Mouse (Mus musculus) gastrocnemius, postnatal 14 days (tissue): Measurements from ENCODE around the gene L2hgdh. TPM values are rescaled to one million over a fixed set of nuclear protein-coding genes. Genes with fewer than 3 reads are reported as not detected.
A peak's percentile ranks its signal among the peaks of the same experiment; 100 is the strongest.

Source experiments
- DNase-seq: peaks from one replicate; pipeline ENCODE4 v3.0.0; 2021; ENCODE audit warnings: mixed read lengths
- intact Hi-C: fragments of 180-260 bp; cut with DNase I; formaldehyde crosslinking; loops from one replicate; pipeline ENCODE4 v1.15.1; 2025; ENCODE audit warnings: low total_unique reads
- long read RNA-seq, 2 experiments: library from polyadenylated mRNA; stranded (forward); transcript quantifications; one replicate each; pipeline ENCODE4 v2.0.0; 2021
- total RNA-seq, 2 experiments: library from RNA; stranded (reverse); gene quantifications; 2 replicates each; pipeline ENCODE4 v1.2.3; 2021

Gene L2hgdh
- total RNA-seq, result 10 to 100 TPM; 24.6 to 28.1 TPM
- long read RNA-seq, experiment 1, transcript L2hgdh-201 (10 exons, 3,340 nt), result major isoform, 34 of 41 reads
- long read RNA-seq, experiment 1, partial matches to known transcripts, result 2 of 41 reads
- long read RNA-seq, experiment 1, other reads (novel, unspliced or antisense), result 5 of 41 reads
- long read RNA-seq, experiment 2, transcript L2hgdh-201 (10 exons, 3,340 nt), result major isoform, 46 of 60 reads
- long read RNA-seq, experiment 2, partial matches to known transcripts, result 5 of 60 reads
- long read RNA-seq, experiment 2, other reads (novel, unspliced or antisense), result 9 of 60 reads

- peak; percentile 97 for DNase-seq
- intact Hi-C loops, result no loop called here
These were observed at the start of gene L2hgdh, which contains the start of gene Atp5s for GRCm38 (mm10) chr12:69724711-69725460. Gene L2hgdh (minus strand): TSS chr12:69724873. Gene Atp5s (plus strand): TSS chr12:69724950.

- intact Hi-C loops, result no loop called here
- no peak for DNase-seq
These were observed 44.2 kb upstream of the L2hgdh start for GRCm38 (mm10) chr12:69768841-69769240.

GRCm38 (mm10) chr12:69767476-69768258, 43.0 kb upstream of the L2hgdh start:
- no peak for DNase-seq
- intact Hi-C loops, result no loop called here

- intact Hi-C loops, result no loop called here
- DNase-seq, result no peak
These were observed 41.7 kb upstream of the L2hgdh start for GRCm38 (mm10) chr12:69766185-69766904.

- DNase-seq, result no peak
- intact Hi-C loops, result no loop called here
These were observed 40.9 kb upstream of the L2hgdh start for GRCm38 (mm10) chr12:69765543-69765942.

- DNase-seq, result no peak
These were observed 36.9 kb upstream of the L2hgdh start for GRCm38 (mm10) chr12:69761603-69762002.

GRCm38 (mm10) chr12:69760743-69761406, 36.2 kb upstream of the L2hgdh start:
- intact Hi-C loops, result no loop called here
- DNase-seq, result no peak

More at GRCm38 (mm10) chr12:69761603-69762002, 36.9 kb upstream of the L2hgdh start:
- intact Hi-C loops, result no loop called here

- intact Hi-C loops, result no loop called here
- DNase-seq, result no peak
These were observed 35.3 kb upstream of the L2hgdh start for GRCm38 (mm10) chr12:69760014-69760413.

- intact Hi-C loops, result no loop called here
- no peak for DNase-seq
These were observed 34.7 kb upstream of the L2hgdh start for GRCm38 (mm10) chr12:69759267-69759885.

- DNase-seq, result no peak
- intact Hi-C loops, result no loop called here
These were observed 33.8 kb upstream of the L2hgdh start for GRCm38 (mm10) chr12:69758221-69759185.

- DNase-seq, result peak; percentile 86
- intact Hi-C loops, result no loop called here
These were observed 32.9 kb upstream of the L2hgdh start for GRCm38 (mm10) chr12:69757418-69758141.

GRCm38 (mm10) chr12:69756015-69756414, 31.3 kb upstream of the L2hgdh start:
- DNase-seq, result no peak
- intact Hi-C loops, result no loop called here

- intact Hi-C loops, result no loop called here
These were observed 29.3 kb upstream of the L2hgdh start for GRCm38 (mm10) chr12:69753936-69754335.

GRCm38 (mm10) chr12:69751864-69752341, 27.2 kb upstream of the L2hgdh start:
- DNase-seq, result peak; percentile 25
- intact Hi-C loops, result no loop called here

More at GRCm38 (mm10) chr12:69753936-69754335, 29.3 kb upstream of the L2hgdh start:
- no peak for DNase-seq

GRCm38 (mm10) chr12:69744138-69744537, 19.5 kb upstream of the L2hgdh start:
- DNase-seq, result no peak
- intact Hi-C loops, result no loop called here

- intact Hi-C loops, result no loop called here
- no peak for DNase-seq
These were observed 17.3 kb upstream of the L2hgdh start for GRCm38 (mm10) chr12:69741965-69742364.

- intact Hi-C loops, result no loop called here
- no peak for DNase-seq
These were observed 9.2 kb upstream of the L2hgdh start for GRCm38 (mm10) chr12:69733923-69734322.
